Mouse (Mus musculus) NIH3T3 (cell line): ENCODE results near the gene Cabp4.

Source experiments
- DNase-seq: peaks from one replicate; pipeline ENCODE4 v3.0.0-alpha.2; 2012; ENCODE audit warnings: low read depth

The Cabp4 gene

GRCm38 (mm10) chr19:4164721-4165120 lies 20.9 kb upstream of the Cabp4 start:
- DNase-seq, result no peak

GRCm38 (mm10) chr19:4164100-4164499 lies 20.3 kb upstream of the Cabp4 start:
- DNase-seq, result no peak

- no peak for DNase-seq
Measured at GRCm38 (mm10) chr19:4163543-4163887, 19.7 kb upstream of the Cabp4 start.

- peak; percentile 99 for DNase-seq
Measured at GRCm38 (mm10) chr19:4162646-4163542, 19.1 kb upstream of the Cabp4 start, which contains the start of gene Rps6kb2. Gene Rps6kb2 (minus strand): TSS chr19:4163354.

- DNase-seq, result no peak
Measured at GRCm38 (mm10) chr19:4159049-4159448, 15.2 kb upstream of the Cabp4 start.

GRCm38 (mm10) chr19:4156771-4157170 lies 12.9 kb upstream of the Cabp4 start:
- DNase-seq, result no peak

- no peak for DNase-seq
Measured at GRCm38 (mm10) chr19:4156073-4156579, 12.3 kb upstream of the Cabp4 start.

GRCm38 (mm10) chr19:4155223-4156072 lies 11.6 kb upstream of the Cabp4 start:
- no peak for DNase-seq

GRCm38 (mm10) chr19:4154437-4155222 lies 10.8 kb upstream of the Cabp4 start:
- DNase-seq, result no peak

GRCm38 (mm10) chr19:4153232-4153654 lies 9.4 kb upstream of the Cabp4 start, which contains the start of gene Ptprcap:
Gene Ptprcap (plus strand): TSS chr19:4153604.
- DNase-seq, result no peak

GRCm38 (mm10) chr19:4152445-4153231 lies 8.8 kb upstream of the Cabp4 start:
- no peak for DNase-seq

GRCm38 (mm10) chr19:4151898-4152297 lies 8.1 kb upstream of the Cabp4 start:
- no peak for DNase-seq

- no peak for DNase-seq
Measured at GRCm38 (mm10) chr19:4151488-4151860, 7.6 kb upstream of the Cabp4 start.

- DNase-seq, result no peak
Measured at GRCm38 (mm10) chr19:4150567-4151487, 7.0 kb upstream of the Cabp4 start.

GRCm38 (mm10) chr19:4149764-4150461 lies 6.1 kb upstream of the Cabp4 start:
- DNase-seq, result no peak

- no peak for DNase-seq
Measured at GRCm38 (mm10) chr19:4149283-4149682, 5.5 kb upstream of the Cabp4 start.

- DNase-seq, result peak; percentile 46
Measured at GRCm38 (mm10) chr19:4148819-4149218, 5.0 kb upstream of the Cabp4 start.

GRCm38 (mm10) chr19:4148491-4148806 lies 4.6 kb upstream of the Cabp4 start, which contains the start of gene Coro1b:
Gene Coro1b (plus strand): TSS chr19:4148619.
- DNase-seq, result peak; percentile 99

- no peak for DNase-seq
Measured at GRCm38 (mm10) chr19:4147782-4148490, 4.1 kb upstream of the Cabp4 start.
